Mouse (Mus musculus) E14TG2a.4 (cell line): ENCODE measurements at regions not wholly inside any gene's neighbourhood (a gene's known extent, or its start where the extent isn't known, plus 50 kb on each side); places are given as distances from the start of the nearest gene placed in this dataset.

Source experiments
- CTCF ChIP-seq: conservative IDR thresholded peaks from 2 replicates; pipeline ENCODE4 v1.5.1; 2014; ENCODE audit warnings: low read length
- NANOG ChIP-seq: IDR thresholded peaks from 2 replicates; pipeline ENCODE4 v1.6.1; 2014; ENCODE audit warnings: borderline replicate concordance, low read length, mixed read lengths
- POU5F1 ChIP-seq: IDR thresholded peaks from 2 replicates; pipeline ENCODE4 v1.6.1; 2014; ENCODE audit warnings: low read length, borderline replicate concordance

GRCm38 (mm10) chr6:117406757-117407156, 238.4 kb downstream of the Cxcl12 start:
- TF ChIP-seq CTCF (no peak), POU5F1 (no peak), NANOG (no peak)
